Mouse (Mus musculus) lung, adult 2 months (tissue): Measurements from ENCODE around the gene Snx11.

Experiments
- CTCF ChIP-seq: fragments of 200-500 bp; IDR thresholded peaks from 2 replicates; pipeline ENCODE4 v1.5.1; 2011; ENCODE audit warnings: mild to moderate bottlenecking, low read length, control low read depth; ENCODE audit not compliant: insufficient read depth
- POLR2A ChIP-seq: fragments of 200-500 bp; IDR thresholded peaks from 2 replicates; pipeline ENCODE4 v1.6.1; 2011; ENCODE audit warnings: low read depth, mild to moderate bottlenecking, control low read depth, low read length, borderline replicate concordance; ENCODE audit errors: extremely low read depth

DNA sequence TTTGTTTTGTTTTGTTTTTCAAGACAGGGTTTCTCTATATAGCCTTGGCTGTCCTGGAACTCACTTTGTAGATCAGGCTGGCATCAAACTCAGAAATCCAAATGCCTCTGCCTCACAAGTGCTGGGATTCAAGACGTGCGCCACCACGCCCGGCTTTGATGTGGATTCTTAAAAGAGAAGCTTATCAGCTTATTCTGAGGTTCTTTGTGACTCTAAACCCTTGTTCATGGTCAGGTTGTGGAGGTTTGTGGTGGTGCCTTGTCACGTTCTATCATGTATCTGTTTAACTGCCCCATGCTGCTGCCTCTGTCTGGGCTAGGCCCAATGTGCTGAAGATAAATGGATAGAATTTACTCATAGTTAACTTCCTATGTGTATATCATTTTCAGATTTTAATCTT, 28.2 kb upstream of the Snx11 start:
- TF ChIP-seq CTCF (no peak), POLR2A (no peak)
